Mouse (Mus musculus): ENCODE results near the gene Sgk1. TPM values are rescaled to one million over a fixed set of nuclear protein-coding genes. Genes with fewer than 3 reads are reported as not detected.

The Sgk1 gene
- total RNA-seq, 1 experiment: 217 TPM

GRCm38 (mm10) chr10:21904151-21904550 is 22.2 kb downstream of the Sgk1 start:
- Histone ChIP-seq H3K36me3 (ENCODE audit: control insufficient read depth, insufficient read depth, low read length, poor library complexity, severe bottlenecking) (no peaks in the 10 kb centered on the region), H3K4me3 (ENCODE audit: insufficient read depth in 1 of 2, low read depth in 1 of 2, low read length in 2 of 2, poor library complexity in 1 of 2, severe bottlenecking in 1 of 2) (no peak overlapping the region), H3K9ac (ENCODE audit: insufficient read depth, low read depth, low read length, poor library complexity, severe bottlenecking) (no peak overlapping the region), H3K4me1 (ENCODE audit: control insufficient read depth in 2 of 2, insufficient read depth in 2 of 2, low read length in 2 of 2, poor library complexity in 1 of 2) (peaks cover 0 to 10% of the 10 kb centered on the region in 2 experiments; a peak in 2 of 4 replicates), H3K9me3 (ENCODE audit: control insufficient read depth, insufficient read depth, low read depth, low read length) (no peaks in the 10 kb centered on the region), H3K27ac (ENCODE audit: insufficient read depth, low read depth, low read length, poor library complexity, severe bottlenecking) (no peak overlapping the region)
- TF ChIP-seq ZC3H11A (IDR thresholded peaks at IDR 0.05; ENCODE audit: borderline replicate concordance, low read depth, low read length): no peak
- no peak for TF ChIP-seq ZNF384 (IDR thresholded peaks at IDR 0.05; ENCODE audit: low read depth, low read length)
- TF ChIP-seq HCFC1 (IDR thresholded peaks at IDR 0.05; ENCODE audit: borderline replicate concordance, insufficient read depth, low read length): no peak
- no peak for TF ChIP-seq MAFK (IDR thresholded peaks at IDR 0.05; ENCODE audit: insufficient read depth, low read depth, low read length)
- TF ChIP-seq CHD2 (IDR thresholded peaks at IDR 0.05; ENCODE audit: low read depth, low read length): no peak
- in situ Hi-C loops (cut with MboI; ENCODE audit: low sequenced_read_pairs in 2 of 2, unreplicated experiment in 2 of 2): no loop called here
- no peak for DNase-seq (ENCODE audit: low read depth, low spot score)

GRCm38 (mm10) chr10:21905616-21906015 is 23.6 kb downstream of the Sgk1 start:
- Histone ChIP-seq H3K36me3 (ENCODE audit: control insufficient read depth, insufficient read depth, low read length, poor library complexity, severe bottlenecking) (no peaks in the 10 kb centered on the region), H3K9me3 (ENCODE audit: control insufficient read depth, insufficient read depth, low read depth, low read length) (no peaks in the 10 kb centered on the region), H3K9ac (ENCODE audit: insufficient read depth, low read depth, low read length, poor library complexity, severe bottlenecking) (no peak overlapping the region), H3K4me1 (ENCODE audit: control insufficient read depth in 2 of 2, insufficient read depth in 2 of 2, low read length in 2 of 2, poor library complexity in 1 of 2) (peaks cover 2 to 10% of the 10 kb centered on the region in 2 experiments; a peak in 2 of 4 replicates), H3K4me3 (ENCODE audit: insufficient read depth in 1 of 2, low read depth in 1 of 2, low read length in 2 of 2, poor library complexity in 1 of 2, severe bottlenecking in 1 of 2) (no peak overlapping the region), H3K27ac (ENCODE audit: insufficient read depth, low read depth, low read length, poor library complexity, severe bottlenecking) (no peak overlapping the region)
- no peak for DNase-seq (ENCODE audit: low read depth, low spot score)
- in situ Hi-C loops (cut with MboI; ENCODE audit: low sequenced_read_pairs in 2 of 2, unreplicated experiment in 2 of 2): no loop called here
- no peak for TF ChIP-seq ZC3H11A (IDR thresholded peaks at IDR 0.05; ENCODE audit: borderline replicate concordance, low read depth, low read length)
- TF ChIP-seq CHD2 (IDR thresholded peaks at IDR 0.05; ENCODE audit: low read depth, low read length): no peak
- TF ChIP-seq HCFC1 (IDR thresholded peaks at IDR 0.05; ENCODE audit: borderline replicate concordance, insufficient read depth, low read length): no peak
- no peak for TF ChIP-seq ZNF384 (IDR thresholded peaks at IDR 0.05; ENCODE audit: low read depth, low read length)
- no peak for TF ChIP-seq MAFK (IDR thresholded peaks at IDR 0.05; ENCODE audit: insufficient read depth, low read depth, low read length)

- H3K9ac ChIP-seq (ENCODE audit: insufficient read depth, low read depth, low read length, poor library complexity, severe bottlenecking): no peak overlapping the region
- no peak for TF ChIP-seq MAFK (IDR thresholded peaks at IDR 0.05; ENCODE audit: insufficient read depth, low read depth, low read length)
- no peak for TF ChIP-seq HCFC1 (IDR thresholded peaks at IDR 0.05; ENCODE audit: borderline replicate concordance, insufficient read depth, low read length)
- no peak for TF ChIP-seq ZC3H11A (IDR thresholded peaks at IDR 0.05; ENCODE audit: borderline replicate concordance, low read depth, low read length)
- TF ChIP-seq ZNF384 (IDR thresholded peaks at IDR 0.05; ENCODE audit: low read depth, low read length): no peak
- TF ChIP-seq CHD2 (IDR thresholded peaks at IDR 0.05; ENCODE audit: low read depth, low read length): no peak
- peaks cover 2 to 10% of the 10 kb centered on the region in 2 experiments; a peak in 2 of 4 replicates for H3K4me1 ChIP-seq (ENCODE audit: control insufficient read depth in 2 of 2, insufficient read depth in 2 of 2, low read length in 2 of 2, poor library complexity in 1 of 2)
- in situ Hi-C loops (cut with MboI; ENCODE audit: low sequenced_read_pairs in 2 of 2, unreplicated experiment in 2 of 2): no loop called here
- no peaks in the 10 kb centered on the region for H3K36me3 ChIP-seq (ENCODE audit: control insufficient read depth, insufficient read depth, low read length, poor library complexity, severe bottlenecking)
- H3K4me3 ChIP-seq (ENCODE audit: insufficient read depth in 1 of 2, low read depth in 1 of 2, low read length in 2 of 2, poor library complexity in 1 of 2, severe bottlenecking in 1 of 2): no peak overlapping the region
- DNase-seq (ENCODE audit: low read depth, low spot score): no peak
- no peaks in the 10 kb centered on the region for H3K9me3 ChIP-seq (ENCODE audit: control insufficient read depth, insufficient read depth, low read depth, low read length)
- no peak overlapping the region for H3K27ac ChIP-seq (ENCODE audit: insufficient read depth, low read depth, low read length, poor library complexity, severe bottlenecking)
Observed at GRCm38 (mm10) chr10:21906894-21907446, 25.0 kb downstream of the Sgk1 start.

GRCm38 (mm10) chr10:21907784-21908183 is 25.8 kb downstream of the Sgk1 start:
- TF ChIP-seq MAFK (IDR thresholded peaks at IDR 0.05; ENCODE audit: insufficient read depth, low read depth, low read length) (no peak), ZC3H11A (IDR thresholded peaks at IDR 0.05; ENCODE audit: borderline replicate concordance, low read depth, low read length) (no peak), HCFC1 (IDR thresholded peaks at IDR 0.05; ENCODE audit: borderline replicate concordance, insufficient read depth, low read length) (no peak)
- H3K36me3 ChIP-seq (ENCODE audit: control insufficient read depth, insufficient read depth, low read length, poor library complexity, severe bottlenecking): no peaks in the 10 kb centered on the region
- peaks cover 2 to 10% of the 10 kb centered on the region in 2 experiments; a peak in 2 of 4 replicates for H3K4me1 ChIP-seq (ENCODE audit: control insufficient read depth in 2 of 2, insufficient read depth in 2 of 2, low read length in 2 of 2, poor library complexity in 1 of 2)
- in situ Hi-C loops (cut with MboI; ENCODE audit: low sequenced_read_pairs in 2 of 2, unreplicated experiment in 2 of 2): no loop called here
- H3K4me3 ChIP-seq (ENCODE audit: insufficient read depth in 1 of 2, low read depth in 1 of 2, low read length in 2 of 2, poor library complexity in 1 of 2, severe bottlenecking in 1 of 2): no peak overlapping the region
- no peak overlapping the region for H3K27ac ChIP-seq (ENCODE audit: insufficient read depth, low read depth, low read length, poor library complexity, severe bottlenecking)
- no peaks in the 10 kb centered on the region for H3K9me3 ChIP-seq (ENCODE audit: control insufficient read depth, insufficient read depth, low read depth, low read length)
- no peak overlapping the region for H3K9ac ChIP-seq (ENCODE audit: insufficient read depth, low read depth, low read length, poor library complexity, severe bottlenecking)
- no peak for DNase-seq (ENCODE audit: low read depth, low spot score)

All from ES-E14 (cell line).